Mouse (Mus musculus): ENCODE measurements at regions not wholly inside any gene's neighbourhood (a gene's known extent, or its start where the extent isn't known, plus 50 kb on each side); places are given as distances from the start of the nearest gene placed in this dataset.
A peak's percentile ranks its signal among the peaks of the same experiment; 100 is the strongest.

DNA sequence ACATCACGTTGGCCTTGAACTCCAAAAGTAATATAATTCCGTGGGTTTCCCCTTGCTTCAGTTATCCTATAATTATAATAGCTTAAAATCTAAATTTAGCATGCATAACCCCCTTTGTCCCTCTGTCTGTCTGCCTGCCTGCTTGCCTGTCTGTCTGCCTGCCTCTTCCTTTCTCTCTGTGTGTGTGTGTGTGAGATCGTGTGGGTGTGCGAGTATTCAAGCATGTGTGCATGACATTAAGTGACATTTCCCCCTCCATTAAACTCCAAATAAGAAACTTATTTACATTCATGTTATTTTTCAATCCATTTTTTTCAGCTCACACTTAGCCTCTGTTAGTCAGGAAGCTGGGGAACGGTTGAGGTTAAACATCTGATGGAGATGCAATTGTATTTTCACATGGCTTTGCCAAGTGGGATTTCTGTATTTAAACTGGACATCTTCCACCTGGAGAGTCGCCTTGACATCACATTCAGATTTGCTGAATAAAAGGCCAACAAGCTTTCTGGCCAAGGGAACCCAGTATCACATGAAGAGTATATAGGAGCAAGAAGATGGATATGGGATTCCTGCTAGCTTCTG lies 130.8 kb upstream of the Map3k1 start:
- no peak for DNase-seq (ENCODE audit: extremely low read depth, insufficient read length, low spot score)

GRCm38 (mm10) chr13:111940275-111940674 lies 131.5 kb upstream of the Map3k1 start:
- DNase-seq (ENCODE audit: extremely low read depth, insufficient read length, low spot score) = no peak

GRCm38 (mm10) chr13:111940796-111941513 lies 132.2 kb upstream of the Map3k1 start:
- no peak for DNase-seq (ENCODE audit: extremely low read depth, insufficient read length, low spot score)

DNA sequence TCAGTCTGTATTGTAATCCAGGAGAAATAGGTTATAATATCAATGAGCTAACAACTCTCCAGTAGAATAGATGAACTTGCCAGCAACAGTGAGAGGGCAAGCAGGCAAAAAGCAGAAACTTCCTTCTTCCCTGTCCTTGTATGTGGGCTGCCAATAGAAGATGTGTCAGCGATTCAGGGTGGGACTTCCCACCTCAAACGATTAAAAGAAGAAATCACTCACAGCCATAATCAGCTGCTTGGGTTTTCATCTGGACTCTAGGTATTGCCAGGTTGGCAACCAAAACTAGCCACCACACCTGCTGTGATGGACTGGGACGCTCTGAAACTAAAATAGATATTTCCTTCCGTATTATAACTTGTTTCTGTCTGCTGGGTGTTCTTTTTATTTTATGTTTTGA lies 133.2 kb upstream of the Map3k1 start:
- DNase-seq (ENCODE audit: extremely low read depth, insufficient read length, low spot score) = no peak

- no peak for DNase-seq (ENCODE audit: extremely low read depth, insufficient read length, low spot score)
These were observed 134.7 kb upstream of the Map3k1 start for GRCm38 (mm10) chr13:111943392-111944088.

DNA sequence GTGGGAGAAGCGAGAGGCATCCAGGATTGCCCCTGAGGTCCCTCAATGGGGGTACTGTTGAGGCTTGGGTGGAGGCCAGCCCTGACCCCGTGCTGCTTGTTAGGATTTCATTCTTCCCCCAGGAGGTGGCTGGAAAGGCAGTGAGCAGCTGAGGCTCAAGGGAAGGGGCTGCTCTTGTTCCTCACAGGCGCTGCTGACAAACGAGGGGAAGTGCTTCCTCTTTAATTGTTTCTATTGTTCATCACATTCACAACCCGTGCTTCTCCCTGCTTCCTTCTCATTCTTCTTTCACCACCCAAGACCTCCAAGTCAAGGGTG lies 135.3 kb upstream of the Map3k1 start:
- no peak for DNase-seq (ENCODE audit: extremely low read depth, insufficient read length, low spot score)

GRCm38 (mm10) chr13:111946271-111946670 lies 137.5 kb upstream of the Map3k1 start:
- no peak for DNase-seq (ENCODE audit: extremely low read depth, insufficient read length, low spot score)

DNA sequence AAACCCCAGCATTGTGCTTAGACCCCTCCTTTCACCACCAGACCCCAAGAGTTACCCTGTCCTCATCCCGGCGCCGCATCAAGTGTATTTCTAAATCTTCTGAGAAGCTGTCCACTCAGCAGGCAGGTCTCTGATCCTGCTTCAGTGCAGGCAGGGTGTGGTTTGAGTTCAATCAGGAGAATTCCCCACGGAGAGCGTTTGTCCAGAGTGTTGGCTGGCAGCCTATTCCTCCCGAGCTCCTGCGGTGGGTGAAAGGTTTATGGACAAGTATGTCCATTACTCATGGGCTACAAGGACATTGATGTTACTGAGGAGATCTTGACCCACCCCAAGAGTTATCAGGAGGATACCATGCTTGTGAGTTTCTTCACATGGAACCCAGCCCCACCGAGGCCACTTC lies 138.0 kb upstream of the Map3k1 start:
- DNase-seq (ENCODE audit: extremely low read depth, insufficient read length, low spot score) = peak; percentile 19

- no peak for DNase-seq (ENCODE audit: extremely low read depth, insufficient read length, low spot score)
These were observed 139.6 kb upstream of the Map3k1 start for GRCm38 (mm10) chr13:111948395-111948794.

GRCm38 (mm10) chr13:111950042-111950441 lies 141.2 kb upstream of the Map3k1 start:
- no peak for DNase-seq (ENCODE audit: extremely low read depth, insufficient read length, low spot score)

GRCm38 (mm10) chr13:111953860-111954519 lies 145.2 kb upstream of the Map3k1 start:
- DNase-seq (ENCODE audit: extremely low read depth, insufficient read length, low spot score) = no peak

DNA sequence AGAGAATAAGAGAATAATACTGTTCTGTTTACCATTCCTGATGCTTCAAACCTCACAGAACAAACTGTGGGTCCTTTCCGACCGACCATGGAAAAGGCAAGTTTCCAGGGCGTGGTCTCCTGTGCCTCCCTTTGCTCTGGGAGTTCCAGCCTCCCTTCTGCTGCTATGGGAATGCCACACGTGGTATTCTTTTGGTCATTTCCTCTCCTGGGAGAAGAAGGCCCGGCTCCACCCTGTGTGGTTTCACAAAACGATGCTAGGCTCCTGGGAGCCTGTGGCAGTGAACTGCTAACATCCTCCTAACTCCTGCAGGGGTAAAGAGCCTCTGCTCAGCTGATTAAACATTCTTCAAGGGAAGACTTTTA lies 145.7 kb upstream of the Map3k1 start:
- peak; percentile 39 for DNase-seq (ENCODE audit: extremely low read depth, insufficient read length, low spot score)

- no peak for DNase-seq (ENCODE audit: extremely low read depth, insufficient read length, low spot score)
These were observed 148.3 kb upstream of the Map3k1 start for GRCm38 (mm10) chr13:111957118-111957517.

DNA sequence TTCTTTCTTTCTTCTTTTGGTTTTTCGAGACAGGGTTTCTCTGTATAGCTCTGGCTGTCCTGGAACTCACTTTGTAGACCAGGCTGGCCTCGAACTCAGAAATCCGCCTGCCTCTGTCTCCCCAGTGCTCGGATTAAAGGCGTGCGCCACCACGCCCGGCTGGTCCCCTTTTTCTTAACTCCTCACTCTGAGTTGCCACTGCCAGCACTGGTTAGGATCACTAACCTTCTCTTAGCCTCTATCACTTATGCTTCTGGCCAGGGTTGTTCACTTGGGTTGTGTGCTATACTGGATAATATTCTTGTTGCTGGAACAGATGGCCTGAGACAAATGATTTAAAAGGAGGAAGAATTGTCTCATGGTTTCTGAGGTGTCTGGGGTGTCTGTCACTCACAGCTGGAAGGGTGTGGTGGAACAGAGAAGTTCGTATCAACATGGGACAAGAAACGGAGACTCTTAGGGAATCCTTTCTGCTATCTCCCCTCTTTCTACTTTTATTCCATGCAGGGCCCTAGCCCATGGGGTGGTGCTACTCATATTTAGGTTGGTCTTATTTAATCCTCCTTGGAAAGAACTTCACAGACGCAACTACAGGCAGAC lies 149.0 kb upstream of the Map3k1 start:
- DNase-seq (ENCODE audit: extremely low read depth, insufficient read length, low spot score) = no peak

DNA sequence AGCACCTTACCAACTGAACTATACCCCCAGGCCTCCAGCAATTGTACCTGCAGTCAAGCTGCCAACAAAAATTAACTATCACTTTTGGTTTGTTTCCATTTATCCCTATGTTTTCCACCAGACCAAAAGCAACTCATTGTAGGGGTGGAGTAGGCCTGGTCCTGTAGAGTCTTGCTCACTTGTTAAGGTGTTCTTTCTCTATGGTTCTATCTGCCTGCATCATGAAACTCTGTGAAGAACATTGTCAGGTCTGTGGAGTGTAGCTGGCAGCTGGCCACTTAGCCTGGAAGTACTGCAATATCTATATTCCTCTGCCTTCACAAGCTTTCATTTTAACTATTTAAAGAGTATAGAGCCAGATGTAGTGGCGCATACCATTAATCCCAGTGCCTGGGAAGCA lies 149.6 kb upstream of the Map3k1 start:
- DNase-seq (ENCODE audit: extremely low read depth, insufficient read length, low spot score) = no peak

DNA sequence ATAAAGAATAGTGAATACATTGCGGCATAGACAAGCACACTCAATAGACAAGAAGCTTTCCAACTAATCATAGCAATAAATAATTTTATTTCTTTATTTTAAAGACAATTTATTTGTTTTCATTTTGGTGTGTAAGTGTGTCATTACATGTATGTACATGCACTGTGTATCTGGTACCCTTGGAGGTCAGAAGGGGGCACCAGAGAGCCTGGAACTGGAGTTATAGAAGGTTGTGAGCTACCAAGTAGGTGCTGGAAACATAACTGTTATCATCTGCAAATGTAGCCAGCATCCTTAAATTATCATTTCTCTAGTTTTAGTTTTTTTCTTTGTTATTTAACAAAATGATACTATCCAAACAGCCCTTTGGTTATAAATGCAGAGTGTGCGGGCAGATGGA lies 151.2 kb upstream of the Map3k1 start:
- no peak for DNase-seq (ENCODE audit: extremely low read depth, insufficient read length, low spot score)

- no peak for DNase-seq (ENCODE audit: extremely low read depth, insufficient read length, low spot score)
These were observed 152.6 kb upstream of the Map3k1 start for GRCm38 (mm10) chr13:111961423-111961822.

DNA sequence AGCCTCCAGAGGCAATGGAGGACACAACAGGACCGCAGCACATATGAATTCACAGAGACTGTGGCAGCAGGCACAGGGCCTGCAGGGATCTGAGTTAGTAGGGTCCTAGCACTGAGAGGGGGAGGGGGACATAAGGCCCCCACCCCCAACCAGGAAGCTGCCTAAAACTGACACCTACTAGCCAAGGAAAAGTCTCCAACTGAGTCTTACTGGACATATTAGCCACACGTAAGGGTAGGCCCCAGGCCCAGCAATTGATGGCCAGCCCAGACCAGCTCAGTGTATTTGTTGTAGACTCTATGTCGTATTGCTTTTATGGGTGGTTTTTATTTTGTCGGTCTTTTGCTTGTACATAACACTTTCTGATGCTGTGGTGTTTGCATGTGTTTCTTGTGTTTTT lies 153.4 kb upstream of the Map3k1 start:
- DNase-seq (ENCODE audit: extremely low read depth, insufficient read length, low spot score) = no peak

GRCm38 (mm10) chr13:111966113-111966512 lies 157.3 kb upstream of the Map3k1 start:
- no peak for DNase-seq (ENCODE audit: extremely low read depth, insufficient read length, low spot score)

DNA sequence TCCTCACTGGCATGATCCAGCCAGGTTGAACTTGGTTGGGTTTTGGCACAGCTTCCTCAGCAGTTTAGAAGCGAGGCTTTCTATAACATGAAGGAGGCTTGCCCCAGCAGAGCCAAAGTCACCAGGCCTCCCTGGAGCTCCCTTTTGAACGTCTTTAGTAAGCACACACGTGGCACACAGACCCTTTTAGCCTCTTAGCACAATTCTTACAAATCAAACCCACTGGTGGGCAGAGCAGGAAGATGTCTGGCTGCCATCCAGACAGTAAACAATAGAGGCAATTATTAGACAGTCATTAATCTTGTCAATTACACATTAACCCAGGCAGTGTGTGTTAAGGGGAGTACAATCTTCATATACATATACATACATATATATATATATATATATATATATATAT lies 157.8 kb upstream of the Map3k1 start:
- DNase-seq (ENCODE audit: extremely low read depth, insufficient read length, low spot score) = no peak

DNA sequence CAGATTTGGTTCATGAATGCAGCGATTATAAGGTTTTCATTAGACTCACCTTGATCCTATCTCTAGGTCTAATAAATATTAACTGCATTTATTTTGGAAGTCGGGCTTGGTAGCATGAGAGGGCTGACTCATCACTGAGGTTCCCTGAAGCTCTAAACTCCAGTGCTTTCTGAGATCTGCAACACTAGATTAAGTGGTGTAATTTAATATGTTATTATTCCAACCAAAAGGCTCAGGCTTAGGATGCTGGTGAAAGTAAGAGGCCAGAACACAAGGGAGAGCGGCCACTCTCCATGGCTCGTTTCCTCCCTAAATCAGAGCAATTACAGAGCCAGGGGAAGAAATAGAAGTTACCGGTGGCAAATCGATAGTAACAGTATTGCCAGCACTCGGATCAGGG lies 159.4 kb upstream of the Map3k1 start:
- DNase-seq (ENCODE audit: extremely low read depth, insufficient read length, low spot score) = no peak

Measured in 3134 (cell line).